Mouse (Mus musculus) CH12.LX (cell line): ENCODE results near the gene S1pr4. TPM values are rescaled to one million over a fixed set of nuclear protein-coding genes. Genes with fewer than 3 reads are reported as not detected.

Source experiments
- DNase-seq: peaks from one replicate; pipeline ENCODE4 v3.0.0-alpha.2; 2013; ENCODE audit errors: extremely low read depth
- H3K27ac ChIP-seq: 2 replicates; pipeline ENCODE4 v1.5.1; 2012; ENCODE audit warnings: low read depth, mild to moderate bottlenecking, control low read depth, moderate library complexity; ENCODE audit not compliant: insufficient read depth
- H3K27me3 ChIP-seq: replicated peaks from 2 replicates; pipeline ENCODE3; 2012; ENCODE audit warnings: inconsistent platforms
- H3K36me3 ChIP-seq, 2 experiments: replicated peaks in 1 of 2; 2 replicates each; pipeline versions ENCODE3 to v1.6.1; 2012; ENCODE audit warnings: inconsistent platforms in 1 of 2, low read length in 1 of 2, mild to moderate bottlenecking in 1 of 2, mixed read lengths in 1 of 2, moderate library complexity in 1 of 2; ENCODE audit not compliant: control insufficient read depth in 1 of 2, insufficient read depth in 1 of 2
- H3K4me1 ChIP-seq, 2 experiments: 2 replicates each; pipeline ENCODE4 v1.6.1; 2012; ENCODE audit warnings: inconsistent platforms in 1 of 2, moderate library complexity in 1 of 2; ENCODE audit not compliant: insufficient read depth in 2 of 2, control insufficient read depth in 1 of 2
- H3K4me2 ChIP-seq: 2 replicates; pipeline ENCODE4 v1.6.1; 2012; ENCODE audit warnings: low read depth, mild to moderate bottlenecking, control low read depth; ENCODE audit not compliant: poor library complexity, insufficient read depth, severe bottlenecking
- H3K4me3 ChIP-seq, 3 experiments: fragments of 150-350 bp in 1 of 3; sonication (generic) in 1 of 3; replicated peaks in 1 of 3; 2 replicates each; pipeline versions ENCODE3 to v1.5.1; 2011 to 2012; ENCODE audit warnings: low read depth in 2 of 3, low read length in 2 of 3, mild to moderate bottlenecking in 2 of 3, moderate library complexity in 2 of 3, control low read depth in 1 of 3, improper control_type of control experiment in 1 of 3, inconsistent platforms in 1 of 3, mixed read lengths in 1 of 3; ENCODE audit not compliant: poor library complexity in 1 of 3
- H3K79me2 ChIP-seq: replicated peaks from 2 replicates; pipeline ENCODE4 v1.6.1; 2012; ENCODE audit warnings: mild to moderate bottlenecking, moderate library complexity; ENCODE audit not compliant: control insufficient read depth, poor library complexity, insufficient read depth, severe bottlenecking; ENCODE audit errors: extremely low read depth
- H3K9ac ChIP-seq: 2 replicates; pipeline ENCODE4 v1.6.1; 2012; ENCODE audit warnings: low read depth, mild to moderate bottlenecking, control low read depth, moderate library complexity; ENCODE audit not compliant: insufficient read depth
- H3K9me3 ChIP-seq: replicated peaks from 2 replicates; pipeline ENCODE3; 2012; ENCODE audit warnings: low read length, inconsistent platforms, mixed read lengths
- BHLHE40 ChIP-seq: IDR thresholded peaks from 2 replicates; pipeline ENCODE4 v1.6.1; 2011; ENCODE audit warnings: mild to moderate bottlenecking, low read depth, low read length, improper control_type of control experiment
- CTCF ChIP-seq, 2 experiments: IDR thresholded peaks in 1 of 2; conservative IDR thresholded peaks in 1 of 2; 2 replicates each; pipeline ENCODE4 v1.5.1; 2011 to 2012; ENCODE audit warnings: low read depth in 2 of 2, low read length in 2 of 2, improper control_type of control experiment in 1 of 2, inconsistent platforms in 1 of 2, mild to moderate bottlenecking in 1 of 2, moderate library complexity in 1 of 2
- E2F4 ChIP-seq: IDR thresholded peaks from 2 replicates; pipeline ENCODE4 v1.6.1; 2011; ENCODE audit warnings: low read depth, low read length, improper control_type of control experiment; ENCODE audit not compliant: insufficient replicate concordance
- EP300 ChIP-seq: IDR thresholded peaks from 2 replicates; pipeline ENCODE4 v1.6.1; 2011; ENCODE audit warnings: low read length, improper control_type of control experiment
- ETS1 ChIP-seq: conservative IDR thresholded peaks from 2 replicates; pipeline ENCODE4 v1.6.1; 2012; ENCODE audit warnings: low read depth, mild to moderate bottlenecking, inconsistent platforms, low read length, improper control_type of control experiment, moderate library complexity
- GABPA ChIP-seq: IDR thresholded peaks from 2 replicates; pipeline ENCODE4 v1.6.1; 2012; ENCODE audit warnings: low read depth, low read length, improper control_type of control experiment, inconsistent platforms; ENCODE audit not compliant: insufficient replicate concordance
- IRF4 ChIP-seq: IDR thresholded peaks from 2 replicates; pipeline ENCODE4 v1.6.1; 2014; ENCODE audit warnings: low read depth, mild to moderate bottlenecking, inconsistent platforms, low read length, improper control_type of control experiment
- JUN ChIP-seq: IDR thresholded peaks from 2 replicates; pipeline ENCODE4 v1.6.1; 2011; ENCODE audit warnings: low read depth, mild to moderate bottlenecking, low read length, improper control_type of control experiment, moderate library complexity; ENCODE audit not compliant: insufficient read depth
- JUND ChIP-seq: conservative IDR thresholded peaks from 2 replicates; pipeline ENCODE4 v1.6.1; 2011; ENCODE audit warnings: low read depth, low read length, improper control_type of control experiment
- MAFK ChIP-seq: IDR thresholded peaks from 2 replicates; pipeline ENCODE4 v1.6.1; 2011; ENCODE audit warnings: low read length, improper control_type of control experiment; ENCODE audit not compliant: insufficient replicate concordance
- MAX ChIP-seq: IDR thresholded peaks from 2 replicates; pipeline ENCODE4 v1.6.1; 2011; ENCODE audit warnings: low read length, improper control_type of control experiment
- MAZ ChIP-seq: IDR thresholded peaks from 2 replicates; pipeline ENCODE4 v1.6.1; 2012; ENCODE audit warnings: low read depth, mild to moderate bottlenecking, inconsistent platforms, low read length, improper control_type of control experiment, moderate library complexity
- MEF2A ChIP-seq: IDR thresholded peaks from 2 replicates; pipeline ENCODE4 v1.6.1; 2014; ENCODE audit warnings: low read depth, mild to moderate bottlenecking, inconsistent platforms, low read length, improper control_type of control experiment, borderline replicate concordance
- MYC ChIP-seq: IDR thresholded peaks from 2 replicates; pipeline ENCODE4 v1.6.1; 2011; ENCODE audit warnings: low read depth, mild to moderate bottlenecking, improper control_type of control experiment, low read length
- RAD21 ChIP-seq: IDR thresholded peaks from 2 replicates; pipeline ENCODE4 v1.6.1; 2011; ENCODE audit warnings: low read depth, mild to moderate bottlenecking, low read length, improper control_type of control experiment, moderate library complexity
- RCOR1 ChIP-seq: conservative IDR thresholded peaks from 2 replicates; pipeline ENCODE4 v1.6.1; 2012; ENCODE audit warnings: low read depth, mild to moderate bottlenecking, inconsistent platforms, low read length, improper control_type of control experiment
- SIN3A ChIP-seq: IDR thresholded peaks from 2 replicates; pipeline ENCODE4 v1.6.1; 2012; ENCODE audit warnings: low read length, improper control_type of control experiment, inconsistent platforms
- TCF12 ChIP-seq: IDR thresholded peaks from 2 replicates; pipeline ENCODE4 v1.6.1; 2014; ENCODE audit warnings: low read depth, mild to moderate bottlenecking, inconsistent platforms, low read length, improper control_type of control experiment
- USF2 ChIP-seq: conservative IDR thresholded peaks from 2 replicates; pipeline ENCODE4 v1.6.1; 2011; ENCODE audit warnings: low read depth, low read length, improper control_type of control experiment
- ZKSCAN1 ChIP-seq: IDR thresholded peaks from 2 replicates; pipeline ENCODE4 v1.6.1; 2012; ENCODE audit warnings: low read depth, inconsistent platforms, low read length, improper control_type of control experiment, borderline replicate concordance
- dilution Hi-C: fragments of 300-500 bp; cut with MboI; formaldehyde crosslinking; loops from 2 replicates; pipeline ENCODE4 v1.14.3; 2020; ENCODE audit warnings: low sequenced_read_pairs; ENCODE audit not compliant: extremely low pct_unique_long_range_greater_than_20kb, extremely low pct_ligation_motif_present
- in situ Hi-C: fragments of 300-500 bp; cut with MboI; formaldehyde crosslinking; loops from 3 replicates; pipeline ENCODE4 v1.14.3; 2019; ENCODE audit warnings: low sequenced_read_pairs, low pct_ligation_motif_present, low pct_unique_long_range_greater_than_20kb, mixed read lengths
- polyA plus RNA-seq: library from polyadenylated mRNA; unstranded; fragments of >175 nt; gene quantifications from 2 replicates; pipeline ENCODE4 v1.2.1, GENCODE M21; 2012; ENCODE audit warnings: low read depth; ENCODE audit not compliant: insufficient read length
- total RNA-seq, 2 experiments: library from RNA; depleted of rRNA; stranded (reverse); fragments of 300-350 nt in 1 of 2; fragments of >200 nt in 1 of 2; gene quantifications; 2 replicates each; pipeline ENCODE4 v1.2.3; 2012 to 2014

The S1pr4 gene
- total and polyA plus RNA-seq, 3 experiments, result 0.19 to 0.30 TPM; not detected in 1

- no peak for TF ChIP-seq GABPA
- no peak for TF ChIP-seq ZKSCAN1
- no peak for TF ChIP-seq JUND
- TF ChIP-seq E2F4, result no peak
- TF ChIP-seq MAX, result no peak
- TF ChIP-seq MAFK, result no peak
- TF ChIP-seq MYC, result 0 out of 2 replicates have a peak, but pooled peaks have one; percentile 48
- peak; percentile 34 for TF ChIP-seq RAD21
- no peak for TF ChIP-seq USF2
Observed at GRCm38 (mm10) chr10:81518546-81518945, 18.6 kb upstream of the S1pr4 start (continued).

GRCm38 (mm10) chr10:81517227-81517626 lies 17.3 kb upstream of the S1pr4 start:
- Histone ChIP-seq H3K36me3 (peaks cover 3 to 25% of the 10 kb centered on the region in 2 experiments), H3K27ac (no peak overlapping the region), H3K9ac (no peak overlapping the region), H3K27me3 (no peaks in the 10 kb centered on the region), H3K9me3 (peaks cover 11% of the 10 kb centered on the region), H3K4me3 (no peak overlapping the region), H3K4me2 (peak overlapping the region; percentile 59), H3K4me1 (peaks cover 26 to 40% of the 10 kb centered on the region in 2 experiments), H3K79me2 (no peaks in the 10 kb centered on the region)
- peak; percentile 66 for DNase-seq
- in situ Hi-C loops, result no loop called here
- 0 out of 2 replicates have a peak, but pooled peaks have one; percentile 60 for TF ChIP-seq MYC
- TF ChIP-seq MAZ, result no peak
- peak; percentile 96 for TF ChIP-seq IRF4
- TF ChIP-seq JUN, result no peak
- peak; percentile 97 for TF ChIP-seq EP300
- TF ChIP-seq RCOR1, result peak; percentile 78; the same call in 1 of the 2 replicates
- no peak for TF ChIP-seq JUND
- peak; percentile 97 for TF ChIP-seq BHLHE40
- peak; percentile 62; the same call in 1 of the 2 replicates for TF ChIP-seq ETS1
- TF ChIP-seq TCF12, result peak; percentile 84
- TF ChIP-seq MEF2A, result no peak
- dilution Hi-C loops, result no loop called here

GRCm38 (mm10) chr10:81513798-81514197 lies 13.9 kb upstream of the S1pr4 start:
- H3K27ac ChIP-seq, result no peak overlapping the region
- H3K79me2 ChIP-seq, result no peaks in the 10 kb centered on the region

More at GRCm38 (mm10) chr10:81513798-81514197, 13.9 kb upstream of the S1pr4 start:
- H3K4me1 ChIP-seq, result peaks cover 17 to 25% of the 10 kb centered on the region in 2 experiments
- in situ Hi-C loops (no loop called here), dilution Hi-C loops (no loop called here)
- TF ChIP-seq MAZ, result no peak
- TF ChIP-seq SIN3A, result no peak
- TF ChIP-seq CTCF (conservative IDR thresholded peaks at IDR 0.05 in 1 of 2, IDR thresholded peaks at IDR 0.05 in 1 of 2; ENCODE audit: low read depth in 2 of 2, low read length in 2 of 2), result 0 out of 4 replicates have a peak, but pooled peaks of 1 of the 2 experiments have one; percentile 18
- no peak overlapping the region for H3K9ac ChIP-seq
- no peak for DNase-seq
- H3K9me3 ChIP-seq, result peaks cover 11% of the 10 kb centered on the region
- H3K4me3 ChIP-seq, result no peak overlapping the region
- H3K4me2 ChIP-seq, result no peak overlapping the region
- H3K36me3 ChIP-seq, result peaks cover 3 to 50% of the 10 kb centered on the region in 2 experiments
- H3K27me3 ChIP-seq, result no peaks in the 10 kb centered on the region
